Mouse (Mus musculus): Measurements from ENCODE around the gene Mrpl52. TPM values are rescaled to one million over a fixed set of nuclear protein-coding genes. Genes with fewer than 3 reads are reported as not detected.
A peak's percentile ranks its signal among the peaks of the same experiment; 100 is the strongest.

Mrpl52 gene
- total RNA-seq, 2 experiments from 2014 or later: 112 TPM

GRCm38 (mm10) chr14:54409980-54410810 lies 16.5 kb upstream of the Mrpl52 start:
- no peak for DNase-seq (ENCODE audit: extremely low spot score in 1 of 2, low spot score in 1 of 2)

GRCm38 (mm10) chr14:54412000-54412576 lies 14.6 kb upstream of the Mrpl52 start:
- no peak for DNase-seq (ENCODE audit: extremely low spot score in 1 of 2, low spot score in 1 of 2)

GRCm38 (mm10) chr14:54412629-54413170 lies 14.0 kb upstream of the Mrpl52 start:
- peak; percentile 30 to 60 for DNase-seq (ENCODE audit: extremely low spot score in 1 of 2, low spot score in 1 of 2)

GRCm38 (mm10) chr14:54413877-54414700 lies 12.6 kb upstream of the Mrpl52 start:
- DNase-seq (ENCODE audit: extremely low spot score in 1 of 2, low spot score in 1 of 2): no peak

GRCm38 (mm10) chr14:54415241-54416020 lies 11.3 kb upstream of the Mrpl52 start:
- DNase-seq (ENCODE audit: extremely low spot score in 1 of 2, low spot score in 1 of 2): no peak

- DNase-seq (ENCODE audit: extremely low spot score in 1 of 2, low spot score in 1 of 2): no peak
Observed at GRCm38 (mm10) chr14:54416229-54416775, 10.4 kb upstream of the Mrpl52 start.

GRCm38 (mm10) chr14:54416830-54417229 lies 9.9 kb upstream of the Mrpl52 start:
- DNase-seq (ENCODE audit: extremely low spot score in 1 of 2, low spot score in 1 of 2): no peak

- no peak for DNase-seq (ENCODE audit: extremely low spot score in 1 of 2, low spot score in 1 of 2)
Observed at GRCm38 (mm10) chr14:54417623-54418081, 9.1 kb upstream of the Mrpl52 start, which contains the start of gene Slc7a7. TSS of gene Slc7a7 (minus strand) at chr14:54417780.

GRCm38 (mm10) chr14:54421014-54421413 lies 5.7 kb upstream of the Mrpl52 start:
- no peak for DNase-seq (ENCODE audit: extremely low spot score in 1 of 2, low spot score in 1 of 2)

- DNase-seq (ENCODE audit: extremely low spot score in 1 of 2, low spot score in 1 of 2): no peak
Observed at GRCm38 (mm10) chr14:54423406-54423805, 3.3 kb upstream of the Mrpl52 start.

- no peak for DNase-seq (ENCODE audit: extremely low spot score in 1 of 2, low spot score in 1 of 2)
Observed at GRCm38 (mm10) chr14:54424634-54425033, 2.1 kb upstream of the Mrpl52 start.

- DNase-seq (ENCODE audit: extremely low spot score in 1 of 2, low spot score in 1 of 2): no peak
Observed at GRCm38 (mm10) chr14:54425540-54425939, 1.2 kb upstream of the Mrpl52 start.

GRCm38 (mm10) chr14:54426003-54426688 lies 563 bp upstream of the Mrpl52 start:
- DNase-seq (ENCODE audit: extremely low spot score in 1 of 2, low spot score in 1 of 2): no peak

GRCm38 (mm10) chr14:54427696-54428095 lies 987 bp downstream of the Mrpl52 start:
- no peak for DNase-seq (ENCODE audit: extremely low spot score in 1 of 2, low spot score in 1 of 2)

- DNase-seq (ENCODE audit: extremely low spot score in 1 of 2, low spot score in 1 of 2): no peak
Observed at GRCm38 (mm10) chr14:54428421-54428820, 1.7 kb downstream of the Mrpl52 start.

GRCm38 (mm10) chr14:54429332-54430093 lies 2.8 kb downstream of the Mrpl52 start:
- no peak for DNase-seq (ENCODE audit: extremely low spot score in 1 of 2, low spot score in 1 of 2)

- no peak for DNase-seq (ENCODE audit: extremely low spot score in 1 of 2, low spot score in 1 of 2)
Observed at GRCm38 (mm10) chr14:54430406-54431145, 3.9 kb downstream of the Mrpl52 start.
